12 mouse cellular contexts compared by ENCODE assay signal in the genomic region with DNA sequence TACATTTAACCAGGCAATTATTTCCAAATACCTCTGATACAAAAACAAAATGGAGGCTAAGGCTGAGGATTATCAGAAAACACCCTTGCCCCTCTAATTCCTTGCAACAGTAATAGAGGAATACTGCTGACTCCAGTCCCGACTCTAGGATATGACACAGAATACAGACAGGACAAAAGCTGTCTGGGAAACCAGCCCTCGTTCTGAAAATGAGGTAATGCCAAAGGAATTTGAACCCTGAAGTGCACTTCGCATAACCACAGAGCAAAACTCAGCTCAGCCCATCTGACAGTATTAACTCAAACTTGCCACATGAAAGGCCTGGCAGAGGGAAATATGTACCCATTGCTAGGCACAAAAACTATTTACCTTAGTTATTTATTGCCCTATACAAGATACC. TPM values are rescaled to one million over a fixed set of nuclear protein-coding genes. Genes with fewer than 3 reads are reported as not detected.
DNase-seq lines count a peak whose midpoint lies in the region; ATAC-seq and TF ChIP-seq lines count a peak whose summit lies in the region.
"Had no signal": no experiment of that assay in that cellular context is flagged by ENCODE, and none has a peak within 500 bp of the region (broad histone marks: within the 10 kb centered on the region; RNA-seq: fewer than 3 reads in every experiment).

No protein-coding gene starts in this region.

- no peak overlapping the region for H3K4me3 ChIP-seq in kidney, adult 2 months (ENCODE audit: insufficient read depth, low read depth, low read length)
- H3K4me3 ChIP-seq in myocyte: no peak overlapping the region
- H3K4me3 ChIP-seq: embryonic facial prominence, embryonic 12.5 days; midbrain, embryonic 12.5 days had no signal

- TF ChIP-seq POLR2A in kidney, adult 2 months (IDR thresholded peaks at IDR 0.05; ENCODE audit: low read depth, low read length): no peak
- no peak for TF ChIP-seq POLR2A in brain, embryonic 14.5 days (IDR thresholded peaks at IDR 0.05; ENCODE audit: borderline replicate concordance, extremely low read depth, insufficient read depth, insufficient read length, poor library complexity, severe bottlenecking)
- TF ChIP-seq POLR2A in myocyte (IDR thresholded peaks at IDR 0.05; ENCODE audit: insufficient read length, low read depth): no peak

- H3K36me3 ChIP-seq in kidney, adult 2 months (ENCODE audit: control insufficient read depth, insufficient read depth, low read length): peaks cover 7% of the 10 kb centered on the region
- H3K36me3 ChIP-seq in myocyte (ENCODE audit: control insufficient read depth, insufficient read depth): peaks cover 17% of the 10 kb centered on the region
- H3K36me3 ChIP-seq: midbrain, embryonic 12.5 days had no signal

- no peaks in the 10 kb centered on the region for H3K27me3 ChIP-seq in kidney, adult 2 months (replicated peaks; ENCODE audit: control insufficient read depth, insufficient read depth, low read length)
- no peaks in the 10 kb centered on the region for H3K27me3 ChIP-seq in myocyte (ENCODE audit: control insufficient read depth, insufficient read depth, insufficient read length)
- H3K27me3 ChIP-seq: embryonic facial prominence, embryonic 12.5 days; midbrain, embryonic 12.5 days had no signal

- peaks cover 9% of the 10 kb centered on the region; the same call in 1 of the 2 replicates for H3K4me1 ChIP-seq in kidney, adult 2 months (ENCODE audit: control insufficient read depth, insufficient read depth, low read length)
- H3K4me1 ChIP-seq: embryonic facial prominence, embryonic 12.5 days; midbrain, embryonic 12.5 days had no signal

- no peak for ATAC-seq in megakaryocyte progenitor cell, adult 5-6 weeks (replicated peaks; ENCODE audit: poor library complexity)

- H3K27ac ChIP-seq in kidney, adult 2 months (ENCODE audit: insufficient read depth, low read depth, low read length): peak overlapping the region; percentile 80
- H3K27ac ChIP-seq: embryonic facial prominence, embryonic 12.5 days; midbrain, embryonic 12.5 days had no signal

- H3K79me2 ChIP-seq in myocyte (ENCODE audit: control insufficient read depth, insufficient read depth): no peaks in the 10 kb centered on the region

- WGBS in kidney, adult 2 months: 16% methylated on average over 3 of the region's 3 CpGs

- peak; percentile 83 for DNase-seq in kidney, adult 2 months
- no peak for DNase-seq in kidney, adult 18-20 months
- peak; percentile 39 for DNase-seq in brain, embryonic 14.5 days (ENCODE audit: low read depth)
- peak; percentile 35 for DNase-seq in heart, postnatal 4 days
- no peak for DNase-seq in ovary, postnatal 10 days (ENCODE audit: low spot score)
- DNase-seq in gastrocnemius, postnatal 4 days (ENCODE audit: low spot score in 2 of 2): no peak
- DNase-seq: gastrocnemius, postnatal 10 days had no signal

- peak overlapping the region; percentile 44 for H3K4me2 ChIP-seq in myocyte (ENCODE audit: low read depth)
- H3K4me2 ChIP-seq: embryonic facial prominence, embryonic 12.5 days; midbrain, embryonic 12.5 days had no signal

- no peak overlapping the region for H3ac ChIP-seq in myocyte (ENCODE audit: control insufficient read depth, insufficient read length)

- TF ChIP-seq CTCF in kidney, adult 2 months (conservative IDR thresholded peaks at IDR 0.05; ENCODE audit: insufficient read depth, insufficient read length, low read depth, low read length): no peak
- TF ChIP-seq CTCF in brain, embryonic 14.5 days (IDR thresholded peaks at IDR 0.05; ENCODE audit: borderline replicate concordance, extremely low read depth, insufficient read depth, insufficient read length): no peak

TF ChIP-seq in myocyte, 11 proteins besides CTCF, POLR2A, EP300 and RAD21:
- TF ChIP-seq USF1 (IDR thresholded peaks at IDR 0.05; ENCODE audit: low read depth) (no peak), TCF12 (IDR thresholded peaks at IDR 0.05; ENCODE audit: insufficient read depth, poor library complexity, severe bottlenecking) (peak; percentile 23), MYOG (IDR thresholded peaks at IDR 0.05; ENCODE audit: control insufficient read depth in 1 of 3, insufficient read depth in 1 of 3, insufficient read length in 2 of 3, low read depth in 2 of 3) (no peak), REST (IDR thresholded peaks at IDR 0.05; ENCODE audit: insufficient read depth, insufficient read length) (no peak), SRF (IDR thresholded peaks at IDR 0.05; ENCODE audit: control insufficient read depth, insufficient read length, low read depth) (no peak), MYOD1 (IDR thresholded peaks at IDR 0.05; ENCODE audit: control insufficient read depth in 1 of 3, insufficient read length in 2 of 3, low read depth in 2 of 3) (no peak), TCF3 (IDR thresholded peaks at IDR 0.05; ENCODE audit: insufficient read length, low read depth) (no peak)
TF ChIP-seq in myocyte: peak in this region for 1.

RNA-seq across cellular contexts. Expression of a gene that starts 36.6 kb away (rescaled TPM):
- 0.08 TPM in 1 of 2 replicates, not detected in the other for polyA plus RNA-seq in kidney, adult 2 months (2012; rRNA removed)
- polyA plus RNA-seq in brain, embryonic 14.5 days (2012; rRNA removed): not detected in 2 replicates
- not detected for total RNA-seq in heart, postnatal 4 days (2021)
- polyA plus RNA-seq in myocyte (2012; fragmentation: generic; extraction: Trizol): 0.02 TPM
- not detected in 2 replicates for total RNA-seq in megakaryocyte progenitor cell, adult 5-6 weeks (2015)
- not detected in 2 replicates for total RNA-seq in megakaryocyte progenitor cell, adult 5-6 weeks (2017)
- total RNA-seq in gastrocnemius, postnatal 4 days (2021): not detected
- total RNA-seq: gastrocnemius, postnatal 10 days; left cerebral cortex, postnatal 14 days had no signal

Comparison
In these comparisons a context has a peak if more than half of its experiments do, and no peak if none do; other contexts are left out.
1. DNase-seq: peak in kidney, adult 2 months (single experiment), brain, embryonic 14.5 days (single experiment) and heart, postnatal 4 days (single experiment); none in kidney, adult 18-20 months (single experiment), ovary, postnatal 10 days (single experiment) and gastrocnemius, postnatal 4 days (0 of 2).